Mouse (Mus musculus): ENCODE measurements around the gene Adrm1.

Gene Adrm1

DNA sequence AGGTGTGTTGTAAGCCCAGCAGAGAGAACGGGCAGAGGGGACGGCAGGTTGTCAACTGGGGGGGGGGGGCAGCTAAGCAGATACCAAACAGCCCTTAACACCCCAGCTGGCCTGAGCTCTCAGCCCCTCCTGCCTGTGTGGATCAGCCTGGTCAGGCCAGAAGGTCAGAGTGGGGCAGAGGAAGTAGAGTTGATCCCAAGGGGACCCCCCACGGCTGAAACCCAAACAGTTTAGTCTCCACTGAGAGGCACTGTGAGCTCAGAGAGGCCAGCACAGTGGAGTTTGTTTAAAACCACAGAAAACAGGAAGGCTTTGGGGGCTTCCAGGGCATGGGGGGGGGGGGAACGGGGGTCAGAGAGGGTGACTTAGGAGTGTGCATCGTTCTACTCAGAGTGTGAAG is 45.6 kb downstream of the Adrm1 start:
- in situ Hi-C loops (cut with MboI; ENCODE audit: low sequenced_read_pairs) = no loop called here

DNA sequence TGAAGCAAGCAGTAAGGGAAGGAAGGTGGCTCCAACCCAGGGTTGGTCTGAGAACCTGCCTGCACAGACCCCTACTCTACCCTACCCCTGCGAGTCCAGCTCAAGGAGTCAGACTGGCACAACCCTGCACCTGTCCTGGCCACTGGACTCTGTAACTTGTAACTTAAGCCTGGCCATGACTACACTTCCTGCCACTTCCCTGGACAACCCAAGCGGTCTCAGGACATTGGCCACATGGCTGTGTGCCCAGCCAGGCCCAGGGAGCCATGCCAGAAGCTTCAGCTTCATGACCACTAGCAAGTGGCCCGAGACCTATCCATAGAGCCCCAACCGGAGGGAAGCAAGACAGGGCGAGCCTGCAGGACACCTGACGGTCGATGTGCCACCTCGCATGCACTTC is 46.3 kb downstream of the Adrm1 start:
- in situ Hi-C loops (cut with MboI; ENCODE audit: low sequenced_read_pairs) = no loop called here

DNA sequence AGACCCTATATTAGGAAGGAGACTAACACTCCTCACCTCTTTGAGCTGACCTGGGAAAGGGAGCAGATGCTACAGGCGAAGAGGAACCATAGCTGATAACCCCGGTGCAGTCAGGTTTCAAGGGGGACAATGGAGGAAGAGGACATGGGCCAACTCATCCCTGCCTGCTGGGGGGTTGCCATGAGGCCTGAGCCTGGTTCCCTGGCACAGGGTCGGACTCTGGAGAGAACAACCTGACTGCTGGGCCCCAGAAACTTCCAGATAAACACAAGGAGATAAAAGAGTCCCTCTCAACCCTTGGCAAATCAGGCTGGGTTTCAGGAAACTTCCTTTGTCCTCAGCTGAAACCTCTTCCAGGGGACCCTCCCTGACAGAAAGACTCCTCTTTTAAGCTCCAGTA is 47.0 kb downstream of the Adrm1 start:
- in situ Hi-C loops (cut with MboI; ENCODE audit: low sequenced_read_pairs) = no loop called here

DNA sequence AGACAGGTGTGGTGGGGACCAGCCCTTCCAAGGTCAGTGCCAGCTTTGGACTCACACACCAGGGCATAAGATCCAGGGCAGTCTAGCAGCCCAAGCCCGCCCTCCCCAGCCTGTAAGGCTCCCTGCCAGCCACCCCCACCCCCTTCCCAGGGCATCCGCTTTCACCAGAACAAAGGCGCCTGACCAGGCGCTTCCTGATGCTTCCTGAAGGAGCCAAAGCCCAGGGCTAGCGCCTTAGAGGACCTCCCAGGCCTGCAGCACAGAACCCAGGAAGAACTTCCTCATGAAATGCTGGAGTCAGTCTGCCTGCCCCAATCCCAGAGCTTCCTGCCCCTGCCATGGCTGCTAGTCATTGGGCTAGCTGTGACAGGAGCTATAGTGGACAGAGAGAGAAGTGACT is 47.4 kb downstream of the Adrm1 start:
- in situ Hi-C loops (cut with MboI; ENCODE audit: low sequenced_read_pairs) = no loop called here

DNA sequence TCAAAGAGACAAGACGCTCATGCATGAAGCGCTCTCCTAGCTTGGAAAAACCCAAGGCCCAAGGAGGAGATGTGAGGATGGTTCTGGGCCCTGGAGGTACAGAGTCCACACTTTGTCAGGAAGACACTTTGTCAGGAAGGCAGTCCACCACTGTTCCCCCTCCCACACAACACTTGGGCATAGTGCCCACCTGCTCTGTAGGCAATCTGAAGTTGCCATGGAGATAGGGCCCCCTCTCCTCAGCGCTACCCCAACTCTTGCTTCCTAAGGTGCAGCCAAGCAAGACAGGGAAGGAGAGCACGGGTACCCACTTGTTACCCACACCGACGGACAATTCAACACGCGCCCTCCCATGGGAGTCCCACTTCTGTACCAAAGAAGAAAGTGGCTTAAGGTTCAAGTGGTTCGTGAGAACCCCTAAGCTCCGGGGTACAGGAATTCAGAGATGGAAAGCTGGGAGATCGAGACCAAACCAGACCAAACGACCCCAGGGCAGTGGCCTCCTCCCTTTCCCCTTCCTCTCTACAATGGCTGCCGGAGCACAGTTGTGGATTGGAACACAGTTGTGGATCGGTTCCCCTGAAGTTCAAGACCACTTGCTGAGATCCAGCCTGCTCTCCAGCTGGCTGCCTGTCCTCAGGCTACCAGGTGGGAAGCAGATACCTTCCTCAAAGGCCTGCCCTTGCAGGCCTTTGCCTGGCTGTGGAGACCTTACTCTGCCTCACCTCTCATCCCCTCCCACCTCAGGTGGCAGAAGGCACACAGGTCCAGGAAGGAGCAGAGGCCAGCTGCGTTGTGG is 48.1 kb downstream of the Adrm1 start:
- in situ Hi-C loops (cut with MboI; ENCODE audit: low sequenced_read_pairs) = no loop called here

DNA sequence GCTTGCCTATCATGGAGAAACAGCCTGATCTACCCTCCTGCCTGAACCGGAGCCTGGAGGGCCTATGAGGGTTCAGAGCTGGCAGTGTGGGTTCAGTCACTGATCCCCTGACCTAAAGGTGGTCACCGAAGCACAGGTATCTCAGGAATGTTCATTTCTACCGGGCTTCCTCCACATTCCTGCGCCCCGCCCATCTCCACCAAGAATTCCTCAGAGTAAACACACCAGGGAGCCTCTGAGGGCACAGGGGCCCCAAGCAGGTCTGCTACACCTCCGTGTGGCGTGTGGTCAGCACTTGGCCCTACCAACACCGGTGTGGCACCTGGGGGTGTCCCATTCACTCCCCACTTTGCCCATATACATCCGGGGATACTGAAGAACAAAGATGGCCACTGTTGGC is 48.9 kb downstream of the Adrm1 start:
- in situ Hi-C loops (cut with MboI; ENCODE audit: low sequenced_read_pairs) = no loop called here

DNA sequence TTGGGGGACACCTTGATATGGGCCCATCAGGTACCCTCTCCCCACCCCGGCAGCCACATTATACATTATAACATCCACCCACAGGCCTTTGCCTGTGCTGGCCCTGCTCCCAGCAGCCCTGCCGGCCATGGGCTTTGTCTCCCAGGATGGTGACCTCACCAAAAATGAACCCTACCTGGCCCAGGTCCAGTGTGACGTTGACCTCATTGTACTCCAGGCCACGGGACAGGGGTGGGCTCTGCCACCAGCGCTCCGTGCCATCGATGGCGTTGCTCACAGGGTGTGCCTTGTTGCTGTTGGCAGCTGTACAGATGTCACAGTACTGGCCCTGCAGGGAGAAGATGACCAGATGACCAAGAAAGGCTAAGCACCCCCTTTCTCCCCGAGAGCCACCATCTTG is 49.8 kb downstream of the Adrm1 start:
- in situ Hi-C loops (cut with MboI; ENCODE audit: low sequenced_read_pairs) = no loop called here

DNA sequence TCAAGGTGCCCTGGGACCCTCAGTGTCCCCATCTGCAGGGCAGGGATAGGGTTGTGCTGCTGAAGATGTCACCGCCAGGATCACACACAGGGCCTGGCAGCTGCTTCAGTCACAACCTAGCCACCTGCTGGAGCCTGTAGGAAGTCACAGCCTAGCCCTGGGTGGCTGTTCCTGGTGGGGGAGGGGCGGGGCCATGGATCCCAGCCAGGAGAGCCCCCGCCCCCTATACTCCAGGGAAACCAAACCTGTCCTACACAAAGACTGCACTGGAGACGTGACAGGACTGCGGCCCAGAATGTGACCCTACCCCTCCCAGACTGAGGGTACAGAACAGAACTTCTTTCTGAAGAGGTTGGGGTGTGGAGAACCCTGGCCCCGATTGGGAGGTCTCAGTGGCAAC is 51.0 kb downstream of the Adrm1 start:
- in situ Hi-C loops (cut with MboI; ENCODE audit: low sequenced_read_pairs) = no loop called here

DNA sequence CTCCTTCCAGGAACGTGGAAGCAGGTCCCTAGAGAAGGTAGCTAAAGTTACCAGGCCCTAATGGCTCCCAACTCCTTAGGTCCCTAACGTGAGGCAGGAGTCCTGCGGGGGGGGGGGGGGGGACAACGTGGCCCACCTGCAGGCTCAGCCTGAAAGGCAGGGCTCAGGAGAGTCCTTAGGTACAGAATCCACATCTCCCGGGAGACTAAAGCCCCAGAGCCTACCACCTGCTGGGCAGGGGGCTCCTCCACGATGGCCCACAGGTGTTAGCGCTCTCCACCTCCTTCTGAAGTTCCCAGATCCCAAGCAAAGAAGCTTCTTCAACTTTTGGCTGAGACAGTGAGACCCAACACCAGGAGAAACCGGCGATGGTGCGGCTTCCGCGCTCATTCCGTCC is 53.4 kb downstream of the Adrm1 start:
- in situ Hi-C loops (cut with MboI; ENCODE audit: low sequenced_read_pairs) = no loop called here

DNA sequence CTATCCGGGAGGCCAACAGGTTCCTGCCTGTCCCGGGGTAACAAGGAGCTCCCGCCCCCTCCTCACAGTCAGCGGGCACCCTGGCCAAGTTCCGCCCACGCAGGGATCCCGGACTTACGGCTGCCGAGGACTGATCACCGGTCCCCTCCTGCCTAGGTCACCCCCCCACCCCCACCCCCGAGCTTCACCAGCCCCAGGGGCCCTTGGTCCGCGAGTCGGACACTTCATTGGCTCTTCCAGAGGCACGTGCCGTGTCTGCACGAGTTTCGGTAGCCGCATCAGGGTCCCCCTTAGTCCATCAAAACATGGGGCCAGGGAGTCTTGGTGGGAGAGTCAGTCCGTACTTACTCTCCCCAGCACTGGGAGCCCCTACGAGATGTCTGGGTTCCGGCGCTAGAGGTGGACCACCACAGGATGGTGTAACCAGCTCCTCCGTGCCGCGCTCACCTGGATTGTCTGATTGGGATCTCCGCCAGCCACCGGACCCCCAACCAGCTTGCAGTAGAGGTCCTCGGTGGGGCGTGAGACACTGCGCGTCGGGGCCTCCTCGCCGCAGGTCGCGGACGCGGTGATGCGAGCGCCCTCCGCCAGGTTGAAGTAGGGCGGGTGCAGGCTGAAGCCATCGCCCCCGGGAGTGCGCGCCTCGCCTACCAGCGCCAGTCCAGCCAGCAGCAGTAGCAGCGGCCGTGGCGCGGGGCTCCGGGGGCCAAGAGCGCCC is 53.9 kb downstream of the Adrm1 start:
- in situ Hi-C loops (cut with MboI; ENCODE audit: low sequenced_read_pairs) = no loop called here

All from CH12F3 (cell line).